Mouse (Mus musculus) kidney, adult 2 months (tissue): Measurements from ENCODE around the gene Spock1. TPM values are rescaled to one million over a fixed set of nuclear protein-coding genes. Genes with fewer than 3 reads are reported as not detected.

Experiments
- DNase-seq: peaks from one replicate; pipeline ENCODE4 v3.0.0; 2021
- H3K27ac ChIP-seq: fragments of 200-500 bp; 2 replicates; pipeline ENCODE4 v1.5.1; 2012; ENCODE audit warnings: low read depth, low read length, control low read depth, inconsistent platforms; ENCODE audit not compliant: insufficient read depth
- H3K27me3 ChIP-seq: fragments of 200-500 bp; replicated peaks from 2 replicates; pipeline ENCODE4 v1.6.1; 2012; ENCODE audit warnings: mild to moderate bottlenecking, moderate library complexity, low read length, inconsistent platforms; ENCODE audit not compliant: control insufficient read depth, insufficient read depth
- H3K36me3 ChIP-seq: fragments of 200-500 bp; 2 replicates; pipeline ENCODE4 v1.6.1; 2012; ENCODE audit warnings: mild to moderate bottlenecking, moderate library complexity, low read length, inconsistent platforms; ENCODE audit not compliant: control insufficient read depth, insufficient read depth
- H3K4me1 ChIP-seq: fragments of 200-500 bp; 2 replicates; pipeline ENCODE4 v1.6.1; 2011; ENCODE audit warnings: low read length; ENCODE audit not compliant: control insufficient read depth, insufficient read depth
- H3K4me3 ChIP-seq: fragments of 200-500 bp; 2 replicates; pipeline ENCODE4 v1.5.1; 2011; ENCODE audit warnings: mild to moderate bottlenecking, low read depth, low read length, control low read depth; ENCODE audit not compliant: insufficient read depth
- CTCF ChIP-seq: fragments of 200-500 bp; conservative IDR thresholded peaks from 2 replicates; pipeline ENCODE4 v1.5.1; 2011; ENCODE audit warnings: low read depth, mild to moderate bottlenecking, control low read depth, low read length, moderate library complexity, mixed read lengths; ENCODE audit not compliant: insufficient read depth, insufficient read length
- POLR2A ChIP-seq: fragments of 200-500 bp; IDR thresholded peaks from one replicate; pipeline ENCODE4 v1.6.1; 2011; ENCODE audit warnings: low read depth, low read length, control low read depth
- WGBS: fragments of 180-500 bp; shearing (Covaris S2); methylation state at CpG from one replicate; pipeline ENCODE4 v1.1.7; 2018; 5-methylcytosine and 5-hydroxymethylcytosine counted together
- polyA plus RNA-seq: library from polyadenylated mRNA; depleted of rRNA; stranded (reverse); fragments of >200 nt; gene quantifications from 2 replicates; pipeline ENCODE4 v1.2.3, GENCODE M21; 2012; rRNA removed

Gene Spock1
- polyA plus RNA-seq, 1 experiment = 0.19 TPM

GRCm38 (mm10) chr13:57428840-57429239, 479.3 kb downstream of the Spock1 start:
- Histone ChIP-seq H3K4me1 (no peaks in the 10 kb centered on the region), H3K27ac (no peak overlapping the region), H3K4me3 (no peak overlapping the region), H3K27me3 (no peaks in the 10 kb centered on the region), H3K36me3 (no peaks in the 10 kb centered on the region)
- no peak for DNase-seq
- 53% methylated on average over 14 of the region's 14 CpGs for WGBS
- no peak for TF ChIP-seq POLR2A
- TF ChIP-seq CTCF = no peak

GRCm38 (mm10) chr13:57418781-57419180, 489.4 kb downstream of the Spock1 start:
- no peak for TF ChIP-seq CTCF
- no peak for TF ChIP-seq POLR2A
- no peak for DNase-seq
- WGBS = 84% methylated on average over 5 of the region's 5 CpGs
- Histone ChIP-seq H3K27me3 (no peaks in the 10 kb centered on the region), H3K36me3 (no peaks in the 10 kb centered on the region), H3K4me3 (no peak overlapping the region), H3K27ac (no peak overlapping the region), H3K4me1 (no peaks in the 10 kb centered on the region)

GRCm38 (mm10) chr13:57414716-57415115, 493.4 kb downstream of the Spock1 start:
- no peak overlapping the region for H3K4me3 ChIP-seq
- TF ChIP-seq CTCF (no peak), POLR2A (no peak)
- DNase-seq = no peak
- no peaks in the 10 kb centered on the region for H3K36me3 ChIP-seq
- H3K4me1 ChIP-seq = no peaks in the 10 kb centered on the region
- 100% methylated on average over 1 of the region's 1 CpGs for WGBS
- no peak overlapping the region for H3K27ac ChIP-seq
- H3K27me3 ChIP-seq = no peaks in the 10 kb centered on the region

- no peak for DNase-seq
- Histone ChIP-seq H3K4me1 (no peaks in the 10 kb centered on the region), H3K4me3 (no peak overlapping the region), H3K36me3 (no peaks in the 10 kb centered on the region), H3K27me3 (no peaks in the 10 kb centered on the region), H3K27ac (no peak overlapping the region)
- no peak for TF ChIP-seq CTCF
- no peak for TF ChIP-seq POLR2A
- WGBS = 83% methylated on average over 4 of the region's 4 CpGs
These were observed 500.5 kb downstream of the Spock1 start for GRCm38 (mm10) chr13:57407666-57408065.

GRCm38 (mm10) chr13:57402386-57402785, 505.7 kb downstream of the Spock1 start:
- WGBS = 77% methylated on average over 7 of the region's 7 CpGs
- no peak for TF ChIP-seq CTCF
- no peak for TF ChIP-seq POLR2A
- no peak overlapping the region for H3K27ac ChIP-seq

GRCm38 (mm10) chr13:57372141-57372700, 535.9 kb downstream of the Spock1 start:
- Histone ChIP-seq H3K27ac (no peak overlapping the region), H3K4me1 (no peaks in the 10 kb centered on the region), H3K36me3 (no peaks in the 10 kb centered on the region), H3K4me3 (no peak overlapping the region), H3K27me3 (no peaks in the 10 kb centered on the region)
- DNase-seq = no peak
- 84% methylated on average over 14 of the region's 14 CpGs for WGBS
- TF ChIP-seq CTCF (no peak), POLR2A (no peak)

More at GRCm38 (mm10) chr13:57402386-57402785, 505.7 kb downstream of the Spock1 start:
- H3K4me3 ChIP-seq = no peak overlapping the region
- H3K36me3 ChIP-seq = no peaks in the 10 kb centered on the region
- no peaks in the 10 kb centered on the region for H3K4me1 ChIP-seq
- DNase-seq = no peak
- H3K27me3 ChIP-seq = no peaks in the 10 kb centered on the region

Other genes starting within 250 kb of the Spock1 start
- 24.7 and 26.3 TPM in 2 replicates for gene Klhl3, start 205.3 kb upstream of the Spock1 start, polyA plus RNA-seq
- gene Hnrnpa0, start 220.2 kb upstream of the Spock1 start, polyA plus RNA-seq = 38.3 and 46.8 TPM in 2 replicates
- 21.0 and 27.4 TPM in 2 replicates for gene Idnk, start 249.3 kb upstream of the Spock1 start, polyA plus RNA-seq